21 mouse cellular contexts compared by ENCODE assay signal in the genomic region with DNA sequence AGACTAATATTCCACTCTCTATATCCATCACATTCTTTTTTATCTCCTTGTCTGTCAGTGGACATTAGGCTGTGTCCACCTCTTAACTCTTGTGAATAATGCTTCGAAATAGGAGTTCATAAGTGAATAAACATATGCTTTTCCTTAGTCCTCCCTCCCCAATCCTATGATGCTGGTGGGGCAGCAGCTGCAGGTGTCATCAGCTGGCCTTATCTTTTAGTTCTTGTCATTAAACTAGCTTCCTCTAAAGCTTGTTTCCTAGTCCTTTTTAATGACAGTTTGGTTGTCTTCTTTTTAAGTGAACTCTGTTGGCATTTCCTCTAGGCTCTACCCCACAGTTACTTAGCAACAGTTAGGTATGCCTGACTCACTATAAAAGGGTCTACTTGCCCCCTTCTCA.
"Had no signal": no experiment of that assay in that cellular context is flagged by ENCODE, and none has a peak within 500 bp of the region (broad histone marks: within the 10 kb centered on the region; RNA-seq: fewer than 3 reads in every experiment).

No protein-coding gene starts in this region.

- H3K27ac ChIP-seq: heart, embryonic 10.5 days; hindbrain, embryonic 10.5 days; hindbrain, embryonic 12.5 days; hindbrain, embryonic 14.5 days; intestine, embryonic 15.5 days; left cerebral cortex, adult 2 months; limb, embryonic 10.5 days; limb, embryonic 12.5 days; liver, embryonic 12.5 days; liver, embryonic 14.5 days had no signal

- H3K4me1 ChIP-seq: hindbrain, embryonic 12.5 days; intestine, embryonic 15.5 days; limb, embryonic 12.5 days; liver, embryonic 12.5 days had no signal

- H3K4me3 ChIP-seq: heart, embryonic 10.5 days; heart, embryonic 12.5 days; hindbrain, embryonic 10.5 days; hindbrain, embryonic 12.5 days; intestine, embryonic 15.5 days; left cerebral cortex, adult 2 months; limb, embryonic 10.5 days; limb, embryonic 12.5 days; liver, embryonic 12.5 days had no signal

- H3K4me2 ChIP-seq: heart, embryonic 12.5 days; hindbrain, embryonic 12.5 days; hindbrain, embryonic 14.5 days; intestine, embryonic 15.5 days; limb, embryonic 12.5 days; liver, embryonic 12.5 days had no signal

- H3K36me3 ChIP-seq: heart, embryonic 10.5 days; heart, embryonic 12.5 days; hindbrain, embryonic 10.5 days; hindbrain, embryonic 12.5 days; intestine, embryonic 15.5 days; limb, embryonic 10.5 days; limb, embryonic 12.5 days; liver, embryonic 12.5 days had no signal

- DNase-seq: gastrocnemius, postnatal 14 days; gastrocnemius, postnatal 36 days; heart, postnatal 14 days; heart, postnatal 4 days; kidney, postnatal 10 days; kidney, postnatal 25 days; kidney, postnatal 4 days; lung, adult 18-20 months had no signal

- ATAC-seq: inflammation-experienced regulatory T-cells, adult 6 months; intestine, embryonic 15.5 days; intestine, postnatal 0 days; liver, embryonic 12.5 days had no signal

- H3K27me3 ChIP-seq: heart, embryonic 12.5 days; hindbrain, embryonic 12.5 days; intestine, embryonic 15.5 days; limb, embryonic 12.5 days; liver, embryonic 12.5 days had no signal

- H3K9me3 ChIP-seq: heart, embryonic 10.5 days; heart, embryonic 12.5 days; hindbrain, embryonic 10.5 days; hindbrain, embryonic 12.5 days; intestine, embryonic 15.5 days; limb, embryonic 10.5 days; limb, embryonic 12.5 days; liver, embryonic 12.5 days had no signal

- H3K9ac ChIP-seq: heart, embryonic 12.5 days; hindbrain, embryonic 12.5 days; hindbrain, embryonic 14.5 days; intestine, embryonic 15.5 days; limb, embryonic 12.5 days; liver, embryonic 12.5 days; liver, embryonic 14.5 days had no signal
